Mouse (Mus musculus) MEL (cell line): ENCODE data around the gene Gatc. TPM values are rescaled to one million over a fixed set of nuclear protein-coding genes. Genes with fewer than 3 reads are reported as not detected.

ENCODE experiments used
- POLR2AphosphoS5 ChIP-seq: IDR thresholded peaks from 2 replicates; pipeline ENCODE4 v1.6.1; 2012; ENCODE audit warnings: low read depth, borderline replicate concordance, mild to moderate bottlenecking, inconsistent platforms, low read length, moderate library complexity, mixed read lengths
- polyA plus RNA-seq, 2 experiments: library from polyadenylated mRNA; stranded (reverse) in 1 of 2; unstranded in 1 of 2; fragments of >175 nt in 1 of 2; fragments of >200 nt in 1 of 2; gene quantifications; 2 replicates each; pipeline versions ENCODE4 v1.2.1 to v1.2.4; 2012; ENCODE audit warnings: low replicate concordance in 2 of 2, low read depth in 1 of 2; ENCODE audit not compliant: insufficient read length in 2 of 2, insufficient read depth in 1 of 2, missing spikeins in 1 of 2
- total RNA-seq: library from RNA; depleted of rRNA; stranded (reverse); fragments of 300-350 nt; gene quantifications from 2 replicates; pipeline ENCODE4 v1.2.3, GENCODE M21; 2012; rRNA removed

Gene Gatc
- total and polyA plus RNA-seq, 3 experiments = 6.5 to 32.2 TPM; not detected in 1

DNA sequence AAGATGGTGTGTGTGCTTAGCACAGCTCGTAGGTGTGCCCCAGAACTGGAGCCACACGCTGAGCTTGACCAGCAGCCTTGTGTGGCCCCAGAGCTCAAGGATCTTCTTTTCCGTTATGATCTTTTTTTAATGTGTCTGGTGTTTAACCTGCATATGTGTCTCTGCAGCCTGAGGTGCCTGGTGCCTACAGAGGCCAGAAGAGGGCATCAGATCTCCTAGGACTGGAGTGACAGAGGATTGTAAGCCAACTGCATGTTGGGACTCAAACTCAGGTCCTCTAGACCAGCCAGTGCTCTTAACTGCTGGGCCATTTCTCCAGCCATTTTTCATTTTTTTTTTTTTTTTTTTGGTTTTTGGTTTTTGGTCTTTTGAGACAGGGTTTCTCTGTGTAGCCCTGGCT lies 56.2 kb downstream of the Gatc start (continued):
- no peak for TF ChIP-seq POLR2AphosphoS5

Other genes starting within 250 kb of the Gatc start
- 3.5 and 4.6 TPM in 2 replicates for gene Gm10401, start 242.9 kb downstream of the Gatc start, total RNA-seq
- under 1 TPM in 1 of 2 experiments, not detected in 1; 0.56 TPM for gene Gm10401, start 242.9 kb downstream of the Gatc start, polyA plus RNA-seq
- gene Acads, start 221.8 kb downstream of the Gatc start, total RNA-seq = 31.9 and 35.0 TPM in 2 replicates
- gene Acads, start 221.8 kb downstream of the Gatc start, polyA plus RNA-seq = 10 to 100 TPM in 1 of 2 experiments, not detected in 1; 56.5 TPM
- gene Unc119b, start 206.2 kb downstream of the Gatc start, total RNA-seq = 15.8 and 18.6 TPM in 2 replicates
- gene Unc119b, start 206.2 kb downstream of the Gatc start, polyA plus RNA-seq = 10 to 100 TPM in 1 of 2 experiments, not detected in 1; 25.7 TPM
- gene Mlec, start 183.0 kb downstream of the Gatc start, total RNA-seq = 146 and 167 TPM in 2 replicates
- gene Mlec, start 183.0 kb downstream of the Gatc start, polyA plus RNA-seq = 100 to 1,000 TPM in 1 of 2 experiments, not detected in 1; 156 TPM
- 0.35 and 0.52 TPM in 2 replicates for gene Cabp1, start 146.8 kb downstream of the Gatc start, total RNA-seq
- gene Cabp1, start 146.8 kb downstream of the Gatc start, polyA plus RNA-seq = 1 to 10 TPM in 1 of 2 experiments, not detected in 1; 1.7 TPM
- 166 and 208 TPM in 2 replicates for gene Pop5, start 105.3 kb downstream of the Gatc start, total RNA-seq
- gene Pop5, start 105.3 kb downstream of the Gatc start, polyA plus RNA-seq = 100 to 1,000 TPM; 103 to 388 TPM
- 44.4 and 57.3 TPM in 2 replicates for gene Rnf10, start 68.3 kb downstream of the Gatc start, total RNA-seq
- 100 to 1,000 TPM; 165 to 254 TPM for gene Rnf10, start 68.3 kb downstream of the Gatc start, polyA plus RNA-seq
- 39.7 and 43.3 TPM in 2 replicates for gene Coq5, start 61.5 kb downstream of the Gatc start, total RNA-seq
- gene Coq5, start 61.5 kb downstream of the Gatc start, polyA plus RNA-seq = 10 to 100 TPM in 1 of 2 experiments, not detected in 1; 40.5 TPM
- gene Dynll1, start 40.2 kb downstream of the Gatc start, total RNA-seq = 714 and 736 TPM in 2 replicates
- gene Dynll1, start 40.2 kb downstream of the Gatc start, polyA plus RNA-seq = 100 to 1,000 TPM; 561 to 740 TPM
- 80.0 and 98.0 TPM in 2 replicates for gene Srsf9, start 14.0 kb downstream of the Gatc start, total RNA-seq
- gene Srsf9, start 14.0 kb downstream of the Gatc start, polyA plus RNA-seq = 100 to 1,000 TPM in 1 of 2 experiments, not detected in 1; 170 TPM
- 50.8 and 63.2 TPM in 2 replicates for gene Triap1, start within 50 bp of the Gatc start, total RNA-seq
- gene Triap1, start within 50 bp of the Gatc start, polyA plus RNA-seq = 10 to 100 TPM in 1 of 2 experiments, not detected in 1; 59.2 TPM
- 725 and 749 TPM in 2 replicates for gene Cox6a1, start 7.8 kb upstream of the Gatc start, total RNA-seq
- 1,000 to 10,000 TPM in 1 of 2 experiments, 100 to 1,000 TPM in 1; 328 to 1,215 TPM for gene Cox6a1, start 7.8 kb upstream of the Gatc start, polyA plus RNA-seq
- 3.1 and 3.5 TPM in 2 replicates for gene Msi1, start 88.4 kb upstream of the Gatc start, total RNA-seq
- 1 to 10 TPM in 1 of 2 experiments, not detected in 1; 5.7 TPM for gene Msi1, start 88.4 kb upstream of the Gatc start, polyA plus RNA-seq
- gene Pla2g1b, start 125.1 kb upstream of the Gatc start, total RNA-seq = 0.58 and 0.92 TPM in 2 replicates
- gene Pla2g1b, start 125.1 kb upstream of the Gatc start, polyA plus RNA-seq = 1 to 10 TPM in 1 of 2 experiments, not detected in 1; 6.6 TPM
- gene Sirt4, start 143.5 kb upstream of the Gatc start, total RNA-seq = 7.6 and 9.2 TPM in 2 replicates
- 10 to 100 TPM in 1 of 2 experiments, not detected in 1; 10.3 TPM for gene Sirt4, start 143.5 kb upstream of the Gatc start, polyA plus RNA-seq
- gene Pxn, start 165.5 kb upstream of the Gatc start, total RNA-seq = 12.7 and 15.2 TPM in 2 replicates
- gene Pxn, start 165.5 kb upstream of the Gatc start, polyA plus RNA-seq = 100 to 1,000 TPM in 1 of 2 experiments, 10 to 100 TPM in 1; 29.2 to 167 TPM
- 2,878 and 3,028 TPM in 2 replicates for gene Rplp0, start 218.3 kb upstream of the Gatc start, total RNA-seq
- gene Rplp0, start 218.3 kb upstream of the Gatc start, polyA plus RNA-seq = 1,000 to 10,000 TPM; 3,294 to 4,164 TPM
- gene Gcn1l1, start 224.1 kb upstream of the Gatc start, total RNA-seq = 79.7 and 93.8 TPM in 2 replicates
- gene Gcn1l1, start 224.1 kb upstream of the Gatc start, polyA plus RNA-seq = 100 to 1,000 TPM in 1 of 2 experiments, 10 to 100 TPM in 1; 88.2 to 123 TPM